18 mouse cellular contexts compared by ENCODE assay signal in the genomic region with DNA sequence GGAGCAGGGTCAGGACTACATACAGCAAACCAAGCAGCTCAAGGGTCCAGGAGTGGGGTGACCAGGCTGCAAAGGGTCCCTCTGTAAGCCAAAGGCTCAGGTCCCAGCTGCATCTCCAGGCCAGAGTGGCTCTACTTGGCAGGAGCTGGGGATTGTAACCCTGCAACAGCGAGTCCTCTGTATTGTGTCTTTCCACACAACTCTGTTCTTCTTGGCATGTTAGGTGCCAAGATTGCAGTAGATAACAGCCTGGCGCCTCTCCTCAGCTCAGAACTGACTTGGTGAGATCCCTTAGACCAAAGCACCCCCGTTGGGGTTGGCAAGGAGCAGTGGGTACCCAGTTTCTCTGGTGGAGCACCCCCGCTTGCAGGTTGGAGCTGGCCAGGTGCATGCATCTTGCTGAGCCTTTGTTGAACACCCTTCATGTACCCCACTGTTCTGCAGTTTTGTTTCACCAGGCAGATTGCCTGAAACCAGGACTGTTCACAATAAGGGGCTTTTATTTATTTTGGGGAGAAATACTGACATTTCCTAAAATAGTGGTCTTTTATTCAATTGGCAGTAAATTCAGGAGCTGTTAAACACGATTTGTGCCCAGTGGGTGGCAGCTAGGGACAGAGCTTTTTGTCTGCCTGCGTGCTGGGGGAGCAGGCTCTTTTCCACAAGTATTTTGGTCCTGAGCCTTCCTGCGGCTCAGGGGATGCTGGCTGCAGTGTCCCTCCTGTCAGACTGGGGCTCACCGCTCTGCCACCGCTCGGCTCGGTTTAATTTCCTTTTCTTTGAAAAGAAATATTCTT.
DNase-seq lines count a peak whose midpoint lies in the region; ATAC-seq and TF ChIP-seq lines count a peak whose summit lies in the region.
"Had no signal": no experiment of that assay in that cellular context is flagged by ENCODE, and none has a peak within 500 bp of the region (broad histone marks: within the 10 kb centered on the region; RNA-seq: fewer than 3 reads in every experiment).

No protein-coding gene starts in this region.

- WGBS in heart, adult 2 months = 55% methylated on average over 11 of the region's 11 CpGs
- 67% methylated on average over 11 of the region's 11 CpGs for WGBS in intestine, embryonic 15.5 days

- H3K27ac ChIP-seq in cortical plate, adult 2 months (ENCODE audit: insufficient read depth, low read length) = no peak overlapping the region; the same call in 1 of the 2 replicates
- no peak overlapping the region for H3K27ac ChIP-seq in heart, adult 2 months
- no peak overlapping the region for H3K27ac ChIP-seq in intestine, embryonic 15.5 days
- H3K27ac ChIP-seq: embryonic facial prominence, embryonic 15.5 days; limb, embryonic 12.5 days; liver, embryonic 15.5 days had no signal

- TF ChIP-seq CTCF in cortical plate, adult 2 months (IDR thresholded peaks at IDR 0.05; ENCODE audit: extremely low read depth, insufficient read depth, low read length) = 0 out of 2 replicates have a peak, but pooled peaks have one; percentile 2
- no peak for TF ChIP-seq CTCF in heart, adult 2 months (IDR thresholded peaks at IDR 0.05)

- H3K9me3 ChIP-seq in intestine, embryonic 15.5 days = no peaks in the 10 kb centered on the region
- H3K9me3 ChIP-seq: embryonic facial prominence, embryonic 15.5 days; limb, embryonic 12.5 days; liver, embryonic 15.5 days had no signal

- peak; percentile 18 for DNase-seq in layer of hippocampus, adult 11-12 months (ENCODE audit: low spot score)
- no peak for DNase-seq in layer of hippocampus, adult 9-10 months (ENCODE audit: low spot score)
- DNase-seq in layer of hippocampus, postnatal 14 days (ENCODE audit: low spot score in 2 of 2) = peak; percentile 25 to 65
- peak; percentile 55 to 59 for DNase-seq in right cerebral cortex, postnatal 10 days (ENCODE audit: low spot score in 2 of 2)
- DNase-seq in heart, adult 2 months = no peak
- DNase-seq: cerebellum, adult 11 months; kidney, postnatal 14 days; lung, postnatal 36 days; spleen, adult 18-20 months; thymus, postnatal 25 days had no signal

- H3K27me3 ChIP-seq in heart, adult 2 months (ENCODE audit: control insufficient read depth, insufficient read depth, low read length) = no peaks in the 10 kb centered on the region
- H3K27me3 ChIP-seq in intestine, embryonic 15.5 days (replicated peaks) = no peaks in the 10 kb centered on the region
- H3K27me3 ChIP-seq: embryonic facial prominence, embryonic 15.5 days; limb, embryonic 12.5 days; liver, embryonic 15.5 days had no signal

- 0 out of 2 replicates have a peak, but pooled peaks have one; percentile 14 for TF ChIP-seq POLR2A in cortical plate, adult 2 months (IDR thresholded peaks at IDR 0.05; ENCODE audit: extremely low read depth, insufficient read depth, low read length)
- TF ChIP-seq POLR2A in heart, adult 2 months (IDR thresholded peaks at IDR 0.05; ENCODE audit: insufficient read depth, low read depth, low read length) = no peak

- H3K4me3 ChIP-seq in cortical plate, adult 2 months (ENCODE audit: insufficient read depth, low read length) = no peak overlapping the region
- H3K4me3 ChIP-seq in heart, adult 2 months = no peak overlapping the region
- H3K4me3 ChIP-seq in intestine, embryonic 15.5 days (replicated peaks) = no peak overlapping the region
- H3K4me3 ChIP-seq: embryonic facial prominence, embryonic 15.5 days; limb, embryonic 12.5 days; liver, embryonic 15.5 days had no signal

- H3K36me3 ChIP-seq in heart, adult 2 months (ENCODE audit: control insufficient read depth, insufficient read depth, low read length) = no peaks in the 10 kb centered on the region
- no peaks in the 10 kb centered on the region for H3K36me3 ChIP-seq in intestine, embryonic 15.5 days
- H3K36me3 ChIP-seq: embryonic facial prominence, embryonic 15.5 days; limb, embryonic 12.5 days; liver, embryonic 15.5 days had no signal

- no peak overlapping the region for H3K9ac ChIP-seq in heart, adult 2 months (ENCODE audit: low read depth, low read length)
- no peak overlapping the region for H3K9ac ChIP-seq in intestine, embryonic 15.5 days
- H3K9ac ChIP-seq: embryonic facial prominence, embryonic 15.5 days; limb, embryonic 12.5 days; liver, embryonic 15.5 days had no signal

- ATAC-seq in intestine, embryonic 15.5 days = no peak
- ATAC-seq: activated CD4-positive, CD25-positive, alpha-beta regulatory T cell, adult 4 months; CD4-positive, CD25-positive, alpha-beta regulatory T cell, adult 4 months; forebrain, embryonic 14.5 days had no signal

- no peak overlapping the region for H3K4me2 ChIP-seq in intestine, embryonic 15.5 days (replicated peaks)
- H3K4me2 ChIP-seq: embryonic facial prominence, embryonic 15.5 days; limb, embryonic 12.5 days; liver, embryonic 15.5 days had no signal

- H3K79me2 ChIP-seq in heart, adult 2 months (replicated peaks; ENCODE audit: control insufficient read depth, insufficient read depth, low read length) = no peaks in the 10 kb centered on the region

- TF ChIP-seq EP300 in heart, adult 2 months (IDR thresholded peaks at IDR 0.05; ENCODE audit: insufficient read depth, low read depth, low read length) = no peak

- intact Hi-C loops in heart, adult 2 months (cut with DNase I) = no loop called here

- H3K4me1 ChIP-seq in cortical plate, adult 2 months (ENCODE audit: control insufficient read depth, insufficient read depth, low read length) = peaks cover 4% of the 10 kb centered on the region
- no peaks in the 10 kb centered on the region for H3K4me1 ChIP-seq in heart, adult 2 months (ENCODE audit: control insufficient read depth, insufficient read depth, low read length)
- H3K4me1 ChIP-seq in intestine, embryonic 15.5 days (replicated peaks) = no peaks in the 10 kb centered on the region
- H3K4me1 ChIP-seq: embryonic facial prominence, embryonic 15.5 days; limb, embryonic 12.5 days; liver, embryonic 15.5 days had no signal

Comparison
In these comparisons a context has a peak if more than half of its experiments do, and no peak if none do; other contexts are left out.
1. DNase-seq: peak in layer of hippocampus, adult 11-12 months (single experiment), layer of hippocampus, postnatal 14 days (2 of 2) and right cerebral cortex, postnatal 10 days (2 of 2); none in layer of hippocampus, adult 9-10 months (single experiment) and heart, adult 2 months (0 of 2).